ENCODE assay signal across 11 mouse cellular contexts in the genomic region with DNA sequence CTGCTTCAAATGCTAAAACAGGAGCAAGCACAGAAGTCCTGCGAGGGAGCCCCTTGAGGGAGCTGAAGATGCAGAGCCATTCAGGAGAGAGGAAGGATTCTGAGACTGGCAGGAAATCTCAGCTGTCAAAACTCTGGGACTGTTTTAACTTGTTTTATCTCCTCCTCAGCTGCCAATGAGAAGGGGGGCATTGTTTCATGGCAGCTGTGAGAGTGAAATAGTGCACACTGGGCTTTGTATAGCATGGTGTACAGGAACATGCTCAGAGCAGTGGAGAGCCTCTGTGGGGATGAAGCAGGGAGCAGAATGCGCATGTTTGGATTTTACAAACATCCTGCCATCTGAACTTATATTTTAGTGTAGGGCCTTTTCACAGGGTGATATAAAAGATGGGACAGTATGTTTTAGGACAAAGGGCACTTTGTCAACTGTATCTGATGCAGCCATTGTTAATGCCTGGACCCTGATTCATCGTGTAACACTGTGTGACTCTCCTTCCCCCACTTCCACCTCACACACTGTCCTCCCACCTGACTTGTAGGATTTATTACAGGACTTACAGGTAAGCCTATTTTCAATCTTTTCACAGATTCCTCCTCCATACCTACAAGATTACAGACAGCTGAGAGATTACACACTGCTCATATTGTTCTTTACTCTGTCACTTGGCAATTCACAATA. TPM values are rescaled to one million over a fixed set of nuclear protein-coding genes. Genes with fewer than 3 reads are reported as not detected.
DNase-seq lines count a peak whose midpoint lies in the region; ATAC-seq and TF ChIP-seq lines count a peak whose summit lies in the region.
"Had no signal": no experiment of that assay in that cellular context is flagged by ENCODE, and none has a peak within 500 bp of the region (broad histone marks: within the 10 kb centered on the region; RNA-seq: fewer than 3 reads in every experiment).

No protein-coding gene starts in this region.

- WGBS in forebrain, embryonic 15.5 days, result 53% methylated on average over 3 of the region's 3 CpGs
- 76% methylated on average over 3 of the region's 3 CpGs for WGBS in forebrain, embryonic 11.5 days
- 49% methylated on average over 3 of the region's 3 CpGs for WGBS in heart, embryonic 15.5 days
- WGBS in neural tube, embryonic 15.5 days, result 39% methylated on average over 3 of the region's 3 CpGs

- TF ChIP-seq CTCF in left cerebral cortex, adult 2 months (IDR thresholded peaks at IDR 0.05), result no peak

- H3K4me2 ChIP-seq in forebrain, embryonic 15.5 days (replicated peaks), result no peak overlapping the region
- no peak overlapping the region for H3K4me2 ChIP-seq in forebrain, embryonic 11.5 days (ENCODE audit: low read depth, low read length, severe bottlenecking)
- no peak overlapping the region for H3K4me2 ChIP-seq in heart, embryonic 15.5 days
- no peak overlapping the region for H3K4me2 ChIP-seq in neural tube, embryonic 15.5 days
- H3K4me2 ChIP-seq: liver, embryonic 15.5 days had no signal

- DNase-seq in forebrain, embryonic 11.5 days (ENCODE audit: low spot score), result no peak
- DNase-seq in left cerebral cortex, adult 2 months (ENCODE audit: extremely low spot score in 1 of 2, low spot score in 2 of 2), result no peak
- no peak for DNase-seq in left cerebral cortex, adult 9 months (ENCODE audit: low spot score in 2 of 2)
- no peak for DNase-seq in gastrocnemius, postnatal 10 days
- DNase-seq: left cerebral cortex, postnatal 4 days had no signal

- intact Hi-C loops in left cerebral cortex, adult 2 months (cut with DNase I), result no loop called here

- no peak overlapping the region for H3K9ac ChIP-seq in forebrain, embryonic 15.5 days (replicated peaks)
- H3K9ac ChIP-seq in forebrain, embryonic 11.5 days (ENCODE audit: low read length), result no peak overlapping the region
- no peak overlapping the region for H3K9ac ChIP-seq in heart, embryonic 15.5 days
- H3K9ac ChIP-seq in neural tube, embryonic 15.5 days (replicated peaks), result no peak overlapping the region
- H3K9ac ChIP-seq: liver, embryonic 15.5 days had no signal

- peak; percentile 80 for ATAC-seq in forebrain, embryonic 15.5 days (replicated peaks)
- no peak for ATAC-seq in forebrain, embryonic 11.5 days (replicated peaks; ENCODE audit: low FRiP score)
- ATAC-seq in heart, embryonic 15.5 days (replicated peaks; ENCODE audit: insufficient number of reproducible peaks, insufficient read depth, low FRiP score, low read depth), result peak; percentile 43; the same call in 1 of the 2 replicates
- ATAC-seq in neural tube, embryonic 15.5 days (ENCODE audit: low FRiP score), result 0 out of 2 replicates have a peak, but pooled peaks have one; percentile 48
- no peak for ATAC-seq in activated CD4-positive, CD25-positive, alpha-beta regulatory T cell, adult 4 months
- ATAC-seq: intestine, postnatal 0 days had no signal

- no peak overlapping the region for H3K4me3 ChIP-seq in forebrain, embryonic 15.5 days
- no peak overlapping the region for H3K4me3 ChIP-seq in forebrain, embryonic 11.5 days (ENCODE audit: low read depth, low read length)
- H3K4me3 ChIP-seq in left cerebral cortex, adult 2 months, result no peak overlapping the region
- no peak overlapping the region for H3K4me3 ChIP-seq in heart, embryonic 15.5 days
- no peak overlapping the region for H3K4me3 ChIP-seq in neural tube, embryonic 15.5 days (replicated peaks)
- H3K4me3 ChIP-seq: liver, embryonic 15.5 days had no signal

- H3K27ac ChIP-seq in forebrain, embryonic 15.5 days (replicated peaks), result 0 out of 2 replicates have a peak overlapping the region, but pooled peaks have one; percentile 2
- no peak overlapping the region for H3K27ac ChIP-seq in forebrain, embryonic 11.5 days (ENCODE audit: low read depth, low read length)
- peak overlapping the region; percentile 59 for H3K27ac ChIP-seq in left cerebral cortex, adult 2 months
- peak overlapping the region; percentile 6; the same call in 1 of the 2 replicates for H3K27ac ChIP-seq in heart, embryonic 15.5 days
- no peak overlapping the region for H3K27ac ChIP-seq in neural tube, embryonic 15.5 days (replicated peaks)
- H3K27ac ChIP-seq: liver, embryonic 15.5 days had no signal

- no peaks in the 10 kb centered on the region for H3K9me3 ChIP-seq in forebrain, embryonic 15.5 days
- no peaks in the 10 kb centered on the region for H3K9me3 ChIP-seq in forebrain, embryonic 11.5 days (ENCODE audit: control insufficient read depth, low read length)
- no peaks in the 10 kb centered on the region for H3K9me3 ChIP-seq in heart, embryonic 15.5 days (replicated peaks)
- no peaks in the 10 kb centered on the region for H3K9me3 ChIP-seq in neural tube, embryonic 15.5 days (replicated peaks)
- H3K9me3 ChIP-seq: liver, embryonic 15.5 days had no signal

- H3K4me1 ChIP-seq in forebrain, embryonic 15.5 days, result peaks cover 7% of the 10 kb centered on the region
- no peaks in the 10 kb centered on the region for H3K4me1 ChIP-seq in forebrain, embryonic 11.5 days (replicated peaks; ENCODE audit: control insufficient read depth, insufficient read depth, low read length)
- peaks cover 9% of the 10 kb centered on the region for H3K4me1 ChIP-seq in heart, embryonic 15.5 days (replicated peaks)
- peaks cover 15% of the 10 kb centered on the region for H3K4me1 ChIP-seq in neural tube, embryonic 15.5 days
- H3K4me1 ChIP-seq: liver, embryonic 15.5 days had no signal

- no peaks in the 10 kb centered on the region for H3K27me3 ChIP-seq in forebrain, embryonic 15.5 days
- H3K27me3 ChIP-seq in forebrain, embryonic 11.5 days (ENCODE audit: control insufficient read depth, insufficient read depth, low read length), result no peaks in the 10 kb centered on the region
- H3K27me3 ChIP-seq in heart, embryonic 15.5 days, result no peaks in the 10 kb centered on the region
- H3K27me3 ChIP-seq in neural tube, embryonic 15.5 days (replicated peaks), result no peaks in the 10 kb centered on the region
- H3K27me3 ChIP-seq: liver, embryonic 15.5 days had no signal

- H3K36me3 ChIP-seq in forebrain, embryonic 15.5 days, result no peaks in the 10 kb centered on the region
- H3K36me3 ChIP-seq in forebrain, embryonic 11.5 days (ENCODE audit: control insufficient read depth, insufficient read depth, low read length), result no peaks in the 10 kb centered on the region
- H3K36me3 ChIP-seq in heart, embryonic 15.5 days, result no peaks in the 10 kb centered on the region
- no peaks in the 10 kb centered on the region for H3K36me3 ChIP-seq in neural tube, embryonic 15.5 days
- H3K36me3 ChIP-seq: liver, embryonic 15.5 days had no signal

RNA-seq across cellular contexts. Expression of a gene that starts 9.1 kb away (rescaled TPM):
- polyA plus RNA-seq in forebrain, embryonic 15.5 days (2015; fragmentation: Nextera tagmentation; extraction: Ambion mirVana), result 6.7 and 7.9 TPM in 2 replicates
- polyA plus RNA-seq in forebrain, embryonic 11.5 days (2014; fragmentation: Nextera tagmentation; extraction: Ambion mirVana), result 2.1 and 2.7 TPM in 2 replicates
- total RNA-seq in left cerebral cortex, adult 2 months (2021), result 10 to 100 TPM; 79.0 to 81.7 TPM
- polyA plus RNA-seq in heart, embryonic 15.5 days (2015; fragmentation: Nextera tagmentation; extraction: Ambion mirVana), result 2.7 and 3.3 TPM in 2 replicates
- polyA plus RNA-seq in neural tube, embryonic 15.5 days (2015; fragmentation: Nextera tagmentation; extraction: Ambion mirVana), result 10.2 and 11.7 TPM in 2 replicates
- 1 to 10 TPM; 5.6 to 6.7 TPM for total RNA-seq in gastrocnemius, postnatal 10 days (2021)
- polyA plus RNA-seq in activated CD4-positive, CD25-positive, alpha-beta regulatory T cell, adult 4 months (2017; shearing (Covaris generic)), result 1 to 10 TPM; 5.6 to 6.0 TPM

Comparison
In these comparisons a context has a peak if more than half of its experiments do, and no peak if none do; other contexts are left out.
1. ATAC-seq: peak in forebrain, embryonic 15.5 days (single experiment), heart, embryonic 15.5 days (single experiment) and neural tube, embryonic 15.5 days (single experiment); none in forebrain, embryonic 11.5 days (single experiment) and activated CD4-positive, CD25-positive, alpha-beta regulatory T cell, adult 4 months (single experiment).
2. H3K27ac ChIP-seq: peak in forebrain, embryonic 15.5 days (single experiment), left cerebral cortex, adult 2 months (single experiment) and heart, embryonic 15.5 days (single experiment); none in forebrain, embryonic 11.5 days (single experiment) and neural tube, embryonic 15.5 days (single experiment).